In the genomic region with DNA sequence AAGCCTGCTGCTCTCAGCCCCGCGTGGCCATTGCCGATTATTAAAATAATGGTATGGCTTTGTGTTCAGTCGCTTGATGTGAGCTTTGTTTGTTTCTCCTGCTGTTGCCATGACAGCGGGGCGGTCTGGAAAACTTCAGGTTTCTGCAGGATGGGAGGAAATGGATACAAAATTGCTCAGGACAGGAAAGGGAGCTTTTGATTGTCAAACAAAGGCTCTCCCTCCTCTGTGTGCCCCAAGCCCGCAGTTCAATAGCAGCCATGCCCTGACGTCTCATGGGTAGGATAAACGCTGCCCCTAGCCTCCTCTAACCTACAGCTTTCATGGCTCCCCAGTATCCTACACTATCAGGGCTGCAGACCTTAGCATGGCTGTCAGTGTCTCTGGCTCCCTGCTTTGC, we compare ENCODE assay signal across 10 mouse cellular contexts. TPM values are rescaled to one million over a fixed set of nuclear protein-coding genes. Genes with fewer than 3 reads are reported as not detected.
A peak's percentile ranks its signal among the peaks of the same experiment; 100 is the strongest.
DNase-seq lines count a peak whose midpoint lies in the region; ATAC-seq and TF ChIP-seq lines count a peak whose summit lies in the region.
"Had no signal": no experiment of that assay in that cellular context is flagged by ENCODE, and none has a peak within 500 bp of the region (broad histone marks: within the 10 kb centered on the region; RNA-seq: fewer than 3 reads in every experiment).

No protein-coding gene starts in this region.

- H3K27me3 ChIP-seq in kidney, embryonic 15.5 days = peaks cover 32% of the 10 kb centered on the region
- peaks cover 9% of the 10 kb centered on the region; the same call in 1 of the 2 replicates for H3K27me3 ChIP-seq in forebrain, embryonic 11.5 days (ENCODE audit: control insufficient read depth, insufficient read depth, low read length)
- H3K27me3 ChIP-seq in intestine, embryonic 16.5 days (replicated peaks; ENCODE audit: control insufficient read depth, insufficient read depth, low read length) = peaks cover 6% of the 10 kb centered on the region; the same call in 1 of the 2 replicates
- H3K27me3 ChIP-seq in liver, postnatal 0 days (ENCODE audit: insufficient read depth, low read length) = peaks cover 9% of the 10 kb centered on the region; the same call in 1 of the 2 replicates
- H3K27me3 ChIP-seq: CH12.LX had no signal

- H3K4me1 ChIP-seq in kidney, embryonic 15.5 days = no peaks in the 10 kb centered on the region
- H3K4me1 ChIP-seq in forebrain, embryonic 11.5 days (replicated peaks; ENCODE audit: control insufficient read depth, insufficient read depth, low read length) = peaks cover 7% of the 10 kb centered on the region; the same call in 1 of the 2 replicates
- peaks cover 10% of the 10 kb centered on the region; the same call in 1 of the 2 replicates for H3K4me1 ChIP-seq in intestine, embryonic 16.5 days (ENCODE audit: control insufficient read depth, insufficient read depth, low read length)
- no peaks in the 10 kb centered on the region for H3K4me1 ChIP-seq in liver, postnatal 0 days (ENCODE audit: insufficient read depth)

- no peak for TF ChIP-seq CTCF in liver, postnatal 0 days (IDR thresholded peaks at IDR 0.05; ENCODE audit: low read depth)

- 38% methylated on average over 9 of the region's 9 CpGs for WGBS in kidney, embryonic 15.5 days
- WGBS in forebrain, embryonic 11.5 days = 28% methylated on average over 9 of the region's 9 CpGs
- WGBS in intestine, embryonic 16.5 days = 20% methylated on average over 9 of the region's 9 CpGs
- WGBS in liver, postnatal 0 days (ENCODE audit: insufficient replicate concordance) = 26% methylated on average over 9 of the region's 9 CpGs

- no peak overlapping the region for H3K9ac ChIP-seq in kidney, embryonic 15.5 days
- 0 out of 2 replicates have a peak overlapping the region, but pooled peaks have one; percentile 10 for H3K9ac ChIP-seq in forebrain, embryonic 11.5 days (ENCODE audit: low read length)
- peak overlapping the region; percentile 6; the same call in 1 of the 2 replicates for H3K9ac ChIP-seq in intestine, embryonic 16.5 days (ENCODE audit: low read depth, low read length)
- H3K9ac ChIP-seq in liver, postnatal 0 days (replicated peaks) = no peak overlapping the region

- ATAC-seq in kidney, embryonic 15.5 days (replicated peaks; ENCODE audit: low FRiP score) = no peak
- ATAC-seq in forebrain, embryonic 11.5 days (replicated peaks; ENCODE audit: low FRiP score) = no peak
- no peak; the same call in 1 of the 2 replicates for ATAC-seq in intestine, embryonic 16.5 days
- ATAC-seq in liver, postnatal 0 days = no peak

- H3K9me3 ChIP-seq in kidney, embryonic 15.5 days (replicated peaks) = no peaks in the 10 kb centered on the region
- no peaks in the 10 kb centered on the region for H3K9me3 ChIP-seq in forebrain, embryonic 11.5 days (ENCODE audit: control insufficient read depth, low read length)
- H3K9me3 ChIP-seq in intestine, embryonic 16.5 days (ENCODE audit: control insufficient read depth, low read length) = no peaks in the 10 kb centered on the region
- no peaks in the 10 kb centered on the region for H3K9me3 ChIP-seq in liver, postnatal 0 days (ENCODE audit: low read length)

- no peak overlapping the region for H3K27ac ChIP-seq in kidney, embryonic 15.5 days
- H3K27ac ChIP-seq in forebrain, embryonic 11.5 days (ENCODE audit: low read depth, low read length) = no peak overlapping the region
- peak overlapping the region; percentile 8; the same call in 1 of the 2 replicates for H3K27ac ChIP-seq in intestine, embryonic 16.5 days (ENCODE audit: low read length)
- no peak overlapping the region for H3K27ac ChIP-seq in liver, postnatal 0 days (ENCODE audit: low read depth)

- H3K4me2 ChIP-seq in kidney, embryonic 15.5 days = no peak overlapping the region
- H3K4me2 ChIP-seq in forebrain, embryonic 11.5 days (ENCODE audit: low read depth, low read length, severe bottlenecking) = no peak overlapping the region
- H3K4me2 ChIP-seq in intestine, embryonic 16.5 days (ENCODE audit: low read depth, low read length) = no peak overlapping the region
- H3K4me2 ChIP-seq in liver, postnatal 0 days (ENCODE audit: low read depth, low read length) = no peak overlapping the region

- no peak overlapping the region for H3K4me3 ChIP-seq in kidney, embryonic 15.5 days (replicated peaks)
- H3K4me3 ChIP-seq in forebrain, embryonic 11.5 days (ENCODE audit: low read depth, low read length) = no peak overlapping the region
- H3K4me3 ChIP-seq in intestine, embryonic 16.5 days (ENCODE audit: low read length) = no peak overlapping the region
- H3K4me3 ChIP-seq in liver, postnatal 0 days (ENCODE audit: low read depth, low read length) = no peak overlapping the region

- DNase-seq in kidney, postnatal 10 days = peak; percentile 16
- DNase-seq in forebrain, embryonic 11.5 days (ENCODE audit: low spot score) = peak; percentile 61
- peak; percentile 49 for DNase-seq in retina, postnatal 1 day
- no peak for DNase-seq in thymus, postnatal 0 days (ENCODE audit: low spot score)
- no peak for DNase-seq in liver, postnatal 0 days
- no peak for DNase-seq in adrenal gland, postnatal 25 days
- DNase-seq: thymus, postnatal 4 days had no signal

- TF ChIP-seq EP300 in liver, postnatal 0 days (IDR thresholded peaks at IDR 0.05; ENCODE audit: low read depth) = no peak

- H3K36me3 ChIP-seq in kidney, embryonic 15.5 days = no peaks in the 10 kb centered on the region
- no peaks in the 10 kb centered on the region for H3K36me3 ChIP-seq in forebrain, embryonic 11.5 days (ENCODE audit: control insufficient read depth, insufficient read depth, low read length)
- H3K36me3 ChIP-seq in intestine, embryonic 16.5 days (ENCODE audit: control insufficient read depth, insufficient read depth, low read length) = no peaks in the 10 kb centered on the region
- no peaks in the 10 kb centered on the region for H3K36me3 ChIP-seq in liver, postnatal 0 days (replicated peaks; ENCODE audit: insufficient read depth, low read length)

RNA-seq across cellular contexts. Expression of a gene that starts 6.3 kb away (rescaled TPM):
- 0.41 and 0.82 TPM in 2 replicates for polyA plus RNA-seq in kidney, embryonic 15.5 days (2015; fragmentation: Nextera tagmentation; extraction: Ambion mirVana)
- polyA plus RNA-seq in forebrain, embryonic 11.5 days (2014; fragmentation: Nextera tagmentation; extraction: Ambion mirVana) = 4.8 and 5.8 TPM in 2 replicates
- polyA plus RNA-seq in intestine, embryonic 16.5 days (2015; fragmentation: Nextera tagmentation; extraction: Ambion mirVana) = 1.5 and 1.7 TPM in 2 replicates
- 0.23 and 0.25 TPM in 2 replicates for polyA plus RNA-seq in thymus, postnatal 0 days (2015; fragmentation: Nextera tagmentation; extraction: Ambion mirVana)
- polyA plus RNA-seq in liver, postnatal 0 days (2015; fragmentation: Nextera tagmentation; extraction: Ambion mirVana) = not detected in 2 replicates
- total RNA-seq in adrenal gland, postnatal 25 days (2021) = 4.3 and 4.6 TPM in 2 replicates
- total RNA-seq: CH12.LX had no signal

Comparison
In these comparisons a context has a peak if more than half of its experiments do, and no peak if none do; other contexts are left out.
1. DNase-seq: peak in kidney, postnatal 10 days (single experiment), forebrain, embryonic 11.5 days (single experiment) and retina, postnatal 1 day (single experiment); none in thymus, postnatal 0 days (single experiment), liver, postnatal 0 days (single experiment) and adrenal gland, postnatal 25 days (single experiment).
2. H3K9ac ChIP-seq: peak in forebrain, embryonic 11.5 days (single experiment) and intestine, embryonic 16.5 days (single experiment); none in kidney, embryonic 15.5 days (single experiment) and liver, postnatal 0 days (single experiment).